Comparison of ENCODE assay signal across 9 mouse cellular contexts in the genomic region with DNA sequence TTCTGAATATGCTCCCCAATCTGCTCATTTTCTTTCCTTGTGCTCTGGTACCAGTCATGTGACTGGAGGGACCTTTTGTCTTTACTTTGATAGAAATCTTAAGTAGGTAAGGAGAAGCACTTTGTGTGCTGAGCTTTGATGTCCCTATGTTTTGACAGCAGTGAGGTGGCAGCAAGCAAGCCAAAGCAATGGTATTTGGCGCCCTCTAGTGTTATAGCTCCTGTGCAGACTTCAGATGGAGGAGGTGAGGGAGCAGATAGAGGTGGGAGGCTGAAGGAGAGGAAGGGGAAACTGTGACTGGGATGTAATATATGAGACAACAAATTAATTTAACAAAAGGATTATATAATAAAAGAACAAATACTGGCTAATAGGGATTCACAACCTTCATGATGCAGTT. TPM values are rescaled to one million over a fixed set of nuclear protein-coding genes. Genes with fewer than 3 reads are reported as not detected.
DNase-seq lines count a peak whose midpoint lies in the region; ATAC-seq and TF ChIP-seq lines count a peak whose summit lies in the region.
"Had no signal": no experiment of that assay in that cellular context is flagged by ENCODE, and none has a peak within 500 bp of the region (broad histone marks: within the 10 kb centered on the region; RNA-seq: fewer than 3 reads in every experiment).

No protein-coding gene starts in this region.

- TF ChIP-seq POLR2A in bone marrow, adult 2 months (IDR thresholded peaks at IDR 0.05; ENCODE audit: borderline replicate concordance, control insufficient read depth, low read depth, low read length): no peak

- no peaks in the 10 kb centered on the region for H3K4me1 ChIP-seq in E14TG2a.4 (replicated peaks; ENCODE audit: low read depth, low read length)
- no peaks in the 10 kb centered on the region for H3K4me1 ChIP-seq in bone marrow, adult 2 months (ENCODE audit: control insufficient read depth, insufficient read depth, low read length)
- H3K4me1 ChIP-seq in embryonic facial prominence, embryonic 14.5 days (ENCODE audit: control insufficient read depth, insufficient read depth, low read length): no peaks in the 10 kb centered on the region
- H3K4me1 ChIP-seq in heart, embryonic 16.5 days (ENCODE audit: control insufficient read depth, insufficient read depth, low read length): 0 out of 2 replicates have a peak, but pooled peaks cover 6% of the 10 kb centered on the region
- no peaks in the 10 kb centered on the region for H3K4me1 ChIP-seq in liver, embryonic 16.5 days (ENCODE audit: control insufficient read depth, low read depth, low read length)
- H3K4me1 ChIP-seq: limb, embryonic 15.5 days had no signal

- no peak overlapping the region for H3K4me2 ChIP-seq in embryonic facial prominence, embryonic 14.5 days (ENCODE audit: low read depth, low read length)
- no peak overlapping the region for H3K4me2 ChIP-seq in heart, embryonic 16.5 days (ENCODE audit: low read depth, low read length)
- H3K4me2 ChIP-seq in liver, embryonic 16.5 days (ENCODE audit: low read depth, low read length): no peak overlapping the region
- H3K4me2 ChIP-seq: limb, embryonic 15.5 days had no signal

- H3K9ac ChIP-seq in embryonic facial prominence, embryonic 14.5 days (ENCODE audit: low read depth, low read length): no peak overlapping the region
- H3K9ac ChIP-seq in heart, embryonic 16.5 days (ENCODE audit: low read length): no peak overlapping the region
- no peak overlapping the region for H3K9ac ChIP-seq in liver, embryonic 16.5 days (ENCODE audit: low read depth, low read length)
- H3K9ac ChIP-seq: limb, embryonic 15.5 days had no signal

- H3K9me3 ChIP-seq in E14TG2a.4 (ENCODE audit: low read length): no peaks in the 10 kb centered on the region
- no peaks in the 10 kb centered on the region for H3K9me3 ChIP-seq in embryonic facial prominence, embryonic 14.5 days (ENCODE audit: control insufficient read depth, low read length)
- no peaks in the 10 kb centered on the region for H3K9me3 ChIP-seq in heart, embryonic 16.5 days (replicated peaks; ENCODE audit: control insufficient read depth, low read length)
- H3K9me3 ChIP-seq in liver, embryonic 16.5 days (replicated peaks; ENCODE audit: control insufficient read depth, low read length): no peaks in the 10 kb centered on the region
- H3K9me3 ChIP-seq: limb, embryonic 15.5 days had no signal

- DNase-seq in embryonic facial prominence, embryonic 14.5 days (ENCODE audit: low spot score): peak; percentile 88
- DNase-seq in kidney, postnatal 36 days: peak; percentile 83 to 86
- peak; percentile 42 for DNase-seq in ovary, postnatal 36 days (ENCODE audit: low spot score)
- DNase-seq in thymus, postnatal 10 days (ENCODE audit: low spot score in 2 of 2): peak; percentile 73 to 92

- peak; percentile 74 for TF ChIP-seq CTCF in E14TG2a.4 (conservative IDR thresholded peaks at IDR 0.05; ENCODE audit: low read length)
- TF ChIP-seq CTCF in bone marrow, adult 2 months (IDR thresholded peaks at IDR 0.05; ENCODE audit: control insufficient read depth, insufficient read depth, low read length): peak; percentile 91

- H3K4me3 ChIP-seq in E14TG2a.4 (replicated peaks; ENCODE audit: low read length): no peak overlapping the region
- H3K4me3 ChIP-seq in bone marrow, adult 2 months (replicated peaks; ENCODE audit: control insufficient read depth, low read depth, low read length): no peak overlapping the region
- no peak overlapping the region for H3K4me3 ChIP-seq in embryonic facial prominence, embryonic 14.5 days (ENCODE audit: low read depth, low read length)
- H3K4me3 ChIP-seq in heart, embryonic 16.5 days (ENCODE audit: low read length): no peak overlapping the region
- H3K4me3 ChIP-seq in liver, embryonic 16.5 days (ENCODE audit: low read depth, low read length): no peak overlapping the region
- H3K4me3 ChIP-seq: limb, embryonic 15.5 days had no signal

- H3K27ac ChIP-seq in bone marrow, adult 2 months (ENCODE audit: control insufficient read depth, insufficient read depth, low read depth, low read length, poor library complexity): no peak overlapping the region
- H3K27ac ChIP-seq in embryonic facial prominence, embryonic 14.5 days (replicated peaks; ENCODE audit: low read depth, low read length): no peak overlapping the region
- H3K27ac ChIP-seq in heart, embryonic 16.5 days (ENCODE audit: low read length): no peak overlapping the region
- no peak overlapping the region for H3K27ac ChIP-seq in liver, embryonic 16.5 days (ENCODE audit: low read length)
- H3K27ac ChIP-seq: limb, embryonic 15.5 days had no signal

- H3K36me3 ChIP-seq in E14TG2a.4 (ENCODE audit: insufficient read depth, low read length): no peaks in the 10 kb centered on the region
- H3K36me3 ChIP-seq in embryonic facial prominence, embryonic 14.5 days (ENCODE audit: control insufficient read depth, insufficient read depth, low read length): peaks cover 6% of the 10 kb centered on the region; the same call in 1 of the 2 replicates
- H3K36me3 ChIP-seq in heart, embryonic 16.5 days (ENCODE audit: control insufficient read depth, insufficient read depth): no peaks in the 10 kb centered on the region; the same call in 1 of the 2 replicates
- no peaks in the 10 kb centered on the region for H3K36me3 ChIP-seq in liver, embryonic 16.5 days (ENCODE audit: control insufficient read depth, insufficient read depth)
- H3K36me3 ChIP-seq: limb, embryonic 15.5 days had no signal

- H3K27me3 ChIP-seq in E14TG2a.4 (ENCODE audit: insufficient read depth, low read length): no peaks in the 10 kb centered on the region
- no peaks in the 10 kb centered on the region for H3K27me3 ChIP-seq in embryonic facial prominence, embryonic 14.5 days (replicated peaks; ENCODE audit: control insufficient read depth, insufficient read depth, low read length)
- no peaks in the 10 kb centered on the region for H3K27me3 ChIP-seq in heart, embryonic 16.5 days (ENCODE audit: control insufficient read depth, insufficient read depth, low read length)
- no peaks in the 10 kb centered on the region for H3K27me3 ChIP-seq in liver, embryonic 16.5 days (ENCODE audit: control insufficient read depth, insufficient read depth, low read depth, low read length)
- H3K27me3 ChIP-seq: limb, embryonic 15.5 days had no signal

- no peak for ATAC-seq in embryonic facial prominence, embryonic 14.5 days (ENCODE audit: low read depth)
- ATAC-seq in heart, embryonic 16.5 days (replicated peaks; ENCODE audit: extremely low read depth, insufficient read depth, low FRiP score): 0 out of 2 replicates have a peak, but pooled peaks have one; percentile 41
- peak; percentile 55 for ATAC-seq in liver, embryonic 16.5 days (ENCODE audit: low read depth)

- WGBS in bone marrow, adult 2 months: 0% methylated on average over 1 of the region's 1 CpGs
- WGBS in embryonic facial prominence, embryonic 14.5 days: 0% methylated on average over 1 of the region's 1 CpGs
- WGBS in heart, embryonic 16.5 days: 0% methylated on average over 1 of the region's 1 CpGs
- WGBS in liver, embryonic 16.5 days (ENCODE audit: insufficient replicate concordance): 0% methylated on average over 1 of the region's 1 CpGs

RNA-seq across cellular contexts. Expression of a gene that starts 30.9 kb away (rescaled TPM):
- polyA plus RNA-seq in bone marrow, adult 2 months (2011; ENCODE audit: insufficient read depth, insufficient read length, low replicate concordance, missing spikeins): 6.7 and 18.8 TPM in 2 replicates
- 13.7 and 13.8 TPM in 2 replicates for polyA plus RNA-seq in embryonic facial prominence, embryonic 14.5 days (2014; fragmentation: Nextera tagmentation; extraction: Ambion mirVana)
- 10.2 and 10.7 TPM in 2 replicates for polyA plus RNA-seq in heart, embryonic 16.5 days (2015; fragmentation: Nextera tagmentation; extraction: Ambion mirVana)
- 1.5 TPM in 2 replicates for polyA plus RNA-seq in liver, embryonic 16.5 days (2015; fragmentation: Nextera tagmentation; extraction: Ambion mirVana)
